Mouse (Mus musculus) forebrain, postnatal 0 days (tissue): ENCODE measurements at regions not wholly inside any gene's neighbourhood (a gene's known extent, or its start where the extent isn't known, plus 50 kb on each side); places are given as distances from the start of the nearest gene placed in this dataset.

Experiments used
- ATAC-seq: fragments of 200-750 bp; cut with Nextera tagmentation; 2 replicates; pipeline ENCODE4 v1.8.0; 2017; ENCODE audit warnings: mild to moderate bottlenecking, moderate library complexity
- DNase-seq: peaks from one replicate; pipeline ENCODE4 v3.0.0-alpha.2; 2015
- H3K27ac ChIP-seq: fragments of 300-500 bp; sonication (generic); 2 replicates; pipeline ENCODE4 v1.5.1; 2014; ENCODE audit warnings: low read depth, mild to moderate bottlenecking, antibody characterized with exemption, low read length, moderate library complexity, mixed read lengths
- H3K27me3 ChIP-seq: fragments of 300-500 bp; sonication (generic); 2 replicates; pipeline ENCODE4 v1.6.1; 2014; ENCODE audit warnings: mild to moderate bottlenecking, low read length, mixed read lengths; ENCODE audit not compliant: insufficient read depth
- H3K36me3 ChIP-seq: fragments of 300-500 bp; sonication (generic); 2 replicates; pipeline ENCODE4 v1.6.1; 2014; ENCODE audit warnings: mild to moderate bottlenecking, moderate library complexity; ENCODE audit not compliant: insufficient read depth
- H3K4me1 ChIP-seq: fragments of 300-500 bp; sonication (generic); 2 replicates; pipeline ENCODE4 v1.6.1; 2014; ENCODE audit warnings: antibody characterized with exemption; ENCODE audit not compliant: insufficient read depth
- H3K4me2 ChIP-seq: fragments of 300-500 bp; sonication (generic); 2 replicates; pipeline ENCODE4 v1.6.1; 2014; ENCODE audit warnings: low read depth, mild to moderate bottlenecking, moderate library complexity
- H3K4me3 ChIP-seq: fragments of 300-500 bp; sonication (generic); 2 replicates; pipeline ENCODE4 v1.5.1; 2014; ENCODE audit warnings: low read depth, low read length, mixed read lengths
- H3K9ac ChIP-seq: fragments of 300-500 bp; sonication (generic); 2 replicates; pipeline ENCODE4 v1.6.1; 2014; ENCODE audit warnings: mild to moderate bottlenecking
- H3K9me3 ChIP-seq: fragments of 300-500 bp; sonication (generic); 2 replicates; pipeline ENCODE4 v1.6.1; 2016; ENCODE audit warnings: low read length
- CTCF ChIP-seq: sonication (generic); IDR thresholded peaks from 2 replicates; pipeline ENCODE4 v1.5.1; 2016; ENCODE audit warnings: antibody characterized with exemption, control low read depth, low read depth
- WGBS: fragments of 180-500 bp; shearing (Covaris S2); extraction: QIAGEN DNeasy Blood & Tissue Kit; methylation state at CpG from one replicate; pipeline ENCODE4 v1.1.7; 2014; 5-methylcytosine and 5-hydroxymethylcytosine counted together

- Histone ChIP-seq H3K27me3 (no peaks in the 10 kb centered on the region), H3K4me1 (no peaks in the 10 kb centered on the region), H3K4me2 (no peak overlapping the region), H3K4me3 (no peak overlapping the region), H3K36me3 (no peaks in the 10 kb centered on the region), H3K27ac (no peak overlapping the region), H3K9ac (no peak overlapping the region), H3K9me3 (no peaks in the 10 kb centered on the region)
- ATAC-seq, result no peak
- WGBS, result 93% methylated on average over 3 of the region's 3 CpGs
- no peak for TF ChIP-seq CTCF
- DNase-seq, result no peak
Measured at GRCm38 (mm10) chr6:147416592-147416991, 59.0 kb upstream of the Ccdc91 start.

DNA sequence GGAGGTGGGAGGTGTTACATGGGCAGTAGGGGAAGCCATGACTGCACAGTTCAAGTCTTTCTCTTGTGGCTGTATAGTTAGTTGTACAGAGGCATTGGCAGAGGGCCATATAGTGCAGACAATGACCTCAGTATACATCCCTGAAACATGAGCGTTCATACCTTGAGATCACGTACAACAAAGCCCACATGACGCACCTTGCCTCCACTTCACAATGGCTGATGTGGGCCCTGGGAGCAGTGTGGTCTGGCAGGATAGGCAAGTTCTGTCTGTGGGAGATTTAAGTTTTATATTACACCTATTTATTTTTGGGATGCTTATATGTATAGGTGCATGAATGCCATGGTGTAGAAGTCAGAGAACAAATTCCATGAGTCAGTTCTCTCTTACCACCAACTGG is 61.9 kb upstream of the Ccdc91 start:
- no peak for ATAC-seq
- Histone ChIP-seq H3K9me3 (no peaks in the 10 kb centered on the region), H3K4me2 (no peak overlapping the region), H3K9ac (no peak overlapping the region), H3K4me3 (no peak overlapping the region), H3K27ac (no peak overlapping the region), H3K36me3 (no peaks in the 10 kb centered on the region), H3K27me3 (no peaks in the 10 kb centered on the region), H3K4me1 (no peaks in the 10 kb centered on the region)
- WGBS, result 88% methylated on average over 3 of the region's 3 CpGs
- DNase-seq, result no peak
- no peak for TF ChIP-seq CTCF

- DNase-seq (no peak), ATAC-seq (no peak)
- Histone ChIP-seq H3K27me3 (0 out of 2 replicates have a peak, but pooled peaks cover 4% of the 10 kb centered on the region), H3K4me1 (no peaks in the 10 kb centered on the region), H3K27ac (no peak overlapping the region), H3K4me2 (no peak overlapping the region), H3K4me3 (no peak overlapping the region), H3K9ac (no peak overlapping the region), H3K9me3 (no peaks in the 10 kb centered on the region), H3K36me3 (no peaks in the 10 kb centered on the region)
- WGBS, result 79% methylated on average over 6 of the region's 6 CpGs
- no peak for TF ChIP-seq CTCF
Measured at GRCm38 (mm10) chr6:147397984-147398383, 77.6 kb upstream of the Ccdc91 start.

DNA sequence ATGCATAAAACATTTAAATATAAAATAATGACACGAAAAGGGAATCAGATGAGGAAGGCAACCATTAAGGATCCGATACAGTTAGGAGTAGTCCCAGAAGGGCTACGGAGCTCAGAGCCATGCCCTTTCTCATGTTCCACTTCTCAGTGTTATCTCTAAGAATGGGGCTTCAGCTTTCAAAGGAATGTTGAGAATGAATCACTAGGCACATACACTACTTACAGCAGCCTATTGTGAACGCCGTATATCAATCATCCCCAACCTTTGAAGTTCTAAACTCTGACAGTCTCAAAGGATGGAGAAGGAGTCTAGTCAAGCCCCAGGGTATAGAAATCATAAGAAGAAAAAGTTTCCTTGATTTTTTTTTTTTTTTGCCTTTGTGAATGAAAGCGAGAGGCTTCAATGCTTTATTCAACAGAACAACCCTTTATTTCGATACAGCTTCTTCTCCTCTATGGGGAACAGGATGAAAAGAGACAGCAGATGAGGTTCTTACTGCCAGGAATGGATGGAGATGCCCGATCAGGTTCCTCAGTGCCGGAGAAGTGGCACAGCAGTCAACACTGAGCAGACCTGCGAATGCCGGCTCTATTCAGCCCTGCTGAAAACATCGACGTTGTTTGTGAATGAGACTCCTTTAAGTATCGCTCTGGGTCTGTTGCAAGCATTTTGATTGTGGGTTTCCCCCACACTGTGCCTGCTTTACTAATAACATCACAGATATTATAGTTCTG is 84.0 kb upstream of the Ccdc91 start:
- 0 out of 2 replicates have a peak overlapping the region, but pooled peaks have one; percentile 6 for H3K4me2 ChIP-seq
- no peak for ATAC-seq

DNA sequence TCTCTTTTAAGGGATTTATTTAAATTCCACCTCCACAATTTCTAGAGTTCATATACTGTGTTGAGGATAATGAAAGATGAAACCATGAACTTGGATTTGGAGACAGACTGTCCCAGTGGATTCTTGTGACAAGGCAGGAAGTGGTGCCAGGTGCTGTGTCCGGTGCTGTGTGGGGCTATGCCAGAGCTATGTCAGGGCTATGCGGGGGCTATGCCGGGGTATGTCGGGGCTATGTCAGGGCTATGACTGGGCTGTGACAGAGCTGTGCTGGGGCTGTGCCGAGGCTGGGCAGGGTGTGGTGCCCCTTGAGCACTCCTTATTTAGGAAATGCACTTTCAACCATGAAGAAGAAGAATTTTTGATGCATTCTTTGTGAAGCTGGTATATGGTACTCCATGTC is 85.1 kb upstream of the Ccdc91 start:
- no peak overlapping the region for H3K4me3 ChIP-seq
- H3K9me3 ChIP-seq, result no peaks in the 10 kb centered on the region
- no peaks in the 10 kb centered on the region for H3K4me1 ChIP-seq
- 82% methylated on average over 5 of the region's 5 CpGs for WGBS
- H3K9ac ChIP-seq, result no peak overlapping the region
- H3K27ac ChIP-seq, result no peak overlapping the region
- H3K36me3 ChIP-seq, result no peaks in the 10 kb centered on the region
- DNase-seq (no peak), ATAC-seq (no peak)
- H3K27me3 ChIP-seq, result 0 out of 2 replicates have a peak, but pooled peaks cover 4% of the 10 kb centered on the region
- TF ChIP-seq CTCF, result no peak
- H3K4me2 ChIP-seq, result no peak overlapping the region

More for the DNA sequence above, 84.0 kb upstream of the Ccdc91 start:
- no peak overlapping the region for H3K27ac ChIP-seq
- 0 out of 2 replicates have a peak, but pooled peaks cover 4% of the 10 kb centered on the region for H3K27me3 ChIP-seq
- no peak for TF ChIP-seq CTCF
- H3K9ac ChIP-seq, result no peak overlapping the region
- no peaks in the 10 kb centered on the region for H3K36me3 ChIP-seq
- no peaks in the 10 kb centered on the region for H3K9me3 ChIP-seq
- DNase-seq, result no peak
- 29% methylated on average over 14 of the region's 14 CpGs for WGBS
- H3K4me1 ChIP-seq, result no peaks in the 10 kb centered on the region
- H3K4me3 ChIP-seq, result no peak overlapping the region

GRCm38 (mm10) chr6:147388727-147389126 is 86.9 kb upstream of the Ccdc91 start:
- no peak overlapping the region for H3K4me2 ChIP-seq
- WGBS, result 4% methylated on average over 2 of the region's 2 CpGs
- no peaks in the 10 kb centered on the region for H3K4me1 ChIP-seq
- DNase-seq (no peak), ATAC-seq (no peak)
- TF ChIP-seq CTCF, result no peak
- H3K27me3 ChIP-seq, result no peaks in the 10 kb centered on the region
- H3K9ac ChIP-seq, result no peak overlapping the region
- no peak overlapping the region for H3K27ac ChIP-seq
- H3K4me3 ChIP-seq, result no peak overlapping the region
- H3K9me3 ChIP-seq, result no peaks in the 10 kb centered on the region
- no peaks in the 10 kb centered on the region for H3K36me3 ChIP-seq

GRCm38 (mm10) chr6:147385606-147386005 is 90.0 kb upstream of the Ccdc91 start:
- Histone ChIP-seq H3K4me3 (no peak overlapping the region), H3K9ac (no peak overlapping the region), H3K4me2 (no peak overlapping the region), H3K9me3 (no peaks in the 10 kb centered on the region), H3K27ac (no peak overlapping the region), H3K36me3 (no peaks in the 10 kb centered on the region), H3K27me3 (no peaks in the 10 kb centered on the region), H3K4me1 (no peaks in the 10 kb centered on the region)
- DNase-seq (no peak), ATAC-seq (no peak)
- TF ChIP-seq CTCF, result no peak
- 84% methylated on average over 1 of the region's 1 CpGs for WGBS
